Mouse (Mus musculus) brain, adult 2 months (tissue): ENCODE measurements around the gene Sftpa1.

Experiments used
- DNase-seq: peaks from one replicate; pipeline ENCODE4 v3.0.0; 2011; ENCODE audit warnings: low read depth, low spot score

Gene Sftpa1

DNA sequence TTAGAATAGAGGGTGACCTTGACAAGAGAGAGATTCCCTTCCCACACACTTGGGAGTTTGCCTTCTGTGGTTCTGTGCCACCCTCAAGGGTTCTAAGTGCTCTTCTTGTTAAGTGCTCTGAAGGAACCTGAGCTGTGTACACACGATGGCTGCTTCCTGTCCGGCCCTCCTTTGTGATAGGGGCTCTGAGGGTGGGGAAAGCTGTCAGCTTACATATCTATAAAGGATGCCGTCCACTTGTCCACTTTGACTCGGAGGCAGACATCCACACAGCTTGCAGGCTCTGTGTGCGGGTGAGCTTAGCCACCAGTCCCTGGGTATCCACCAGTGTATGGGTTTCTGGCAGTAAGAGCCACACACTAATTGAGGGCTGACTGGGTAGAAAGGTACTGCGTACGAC lies at the start of gene Sftpa1:
Gene Sftpa1 (plus strand): TSS at position 243 of the 400 bp plus-strand sequence.
- DNase-seq = no peak

DNA sequence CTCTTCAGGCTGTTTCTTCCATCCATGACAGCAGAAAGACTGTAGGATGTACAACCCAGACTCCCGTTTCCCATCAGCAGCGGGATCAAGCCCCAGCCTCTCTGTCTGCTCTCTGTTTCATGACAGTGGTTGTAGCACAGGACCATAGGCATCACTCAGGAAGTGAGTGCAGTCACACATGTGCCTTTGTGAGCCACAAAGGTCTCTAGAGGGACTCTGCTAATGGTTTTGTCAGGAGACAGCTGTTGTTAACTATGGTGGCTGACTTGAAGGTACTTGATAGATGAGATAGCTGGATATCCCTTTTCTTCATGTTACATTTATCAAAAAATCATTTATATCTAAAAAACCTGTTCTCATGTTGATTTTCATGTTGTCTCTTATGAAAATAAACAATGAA lies 49.2 kb upstream of the Sftpa1 start:
- DNase-seq = no peak

DNA sequence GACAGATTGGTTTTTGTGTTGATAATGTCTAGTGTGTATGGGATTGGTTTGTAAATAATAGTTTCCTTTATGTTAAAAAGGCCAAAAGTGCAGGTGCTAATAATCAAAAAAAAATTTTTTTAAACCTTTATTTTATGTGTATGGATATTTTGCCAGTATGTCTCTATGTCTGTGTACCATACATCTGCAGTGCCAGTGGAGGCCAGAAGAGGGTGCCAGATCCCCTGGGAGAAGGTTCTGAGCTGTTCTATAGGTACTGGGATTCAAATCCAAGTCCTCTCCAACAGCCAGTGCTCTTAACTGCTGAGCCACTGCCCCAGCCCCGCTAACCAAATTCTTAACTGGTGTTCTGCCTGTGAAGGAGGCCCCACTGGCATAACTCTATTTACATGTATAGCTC lies 44.1 kb upstream of the Sftpa1 start:
- no peak for DNase-seq

DNA sequence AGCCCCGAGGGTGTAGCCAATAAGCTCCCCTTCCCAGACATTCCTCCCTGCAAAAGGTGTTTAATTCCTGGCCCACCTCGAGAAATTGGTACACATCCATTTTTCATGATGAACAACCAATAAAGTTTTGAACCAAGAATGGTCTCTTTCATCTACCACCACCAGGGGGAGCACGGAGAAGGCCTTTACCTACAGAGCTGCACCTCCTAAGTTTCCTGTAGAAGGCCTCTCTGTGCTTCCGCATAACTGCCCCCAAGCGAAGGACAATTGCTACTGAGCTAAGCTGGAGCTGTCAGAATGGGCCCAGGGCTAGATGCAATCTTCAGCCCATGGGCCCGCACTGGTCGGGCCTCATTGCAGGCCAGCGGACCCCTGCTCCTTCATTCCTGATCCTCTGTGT lies 40.8 kb upstream of the Sftpa1 start:
- peak; percentile 29 for DNase-seq

DNA sequence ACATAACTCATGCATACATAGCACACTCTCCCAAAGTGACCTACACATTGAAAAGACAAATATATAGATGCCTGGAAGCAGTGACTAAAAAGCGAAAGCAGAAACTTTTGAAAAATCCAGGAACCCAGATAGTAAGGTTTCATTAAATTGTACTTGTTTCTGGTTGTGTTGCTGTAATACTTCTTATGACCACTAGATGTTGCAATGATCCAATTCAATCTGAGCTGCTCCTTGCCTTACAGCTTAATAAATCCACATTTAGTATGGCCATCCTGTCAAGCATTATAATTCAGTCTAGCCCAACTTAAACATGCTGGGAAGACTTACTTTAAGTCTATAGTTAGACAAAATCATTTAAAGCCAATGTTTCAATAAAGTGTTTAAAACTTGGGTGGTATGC lies 37.5 kb upstream of the Sftpa1 start:
- peak; percentile 45 for DNase-seq

DNA sequence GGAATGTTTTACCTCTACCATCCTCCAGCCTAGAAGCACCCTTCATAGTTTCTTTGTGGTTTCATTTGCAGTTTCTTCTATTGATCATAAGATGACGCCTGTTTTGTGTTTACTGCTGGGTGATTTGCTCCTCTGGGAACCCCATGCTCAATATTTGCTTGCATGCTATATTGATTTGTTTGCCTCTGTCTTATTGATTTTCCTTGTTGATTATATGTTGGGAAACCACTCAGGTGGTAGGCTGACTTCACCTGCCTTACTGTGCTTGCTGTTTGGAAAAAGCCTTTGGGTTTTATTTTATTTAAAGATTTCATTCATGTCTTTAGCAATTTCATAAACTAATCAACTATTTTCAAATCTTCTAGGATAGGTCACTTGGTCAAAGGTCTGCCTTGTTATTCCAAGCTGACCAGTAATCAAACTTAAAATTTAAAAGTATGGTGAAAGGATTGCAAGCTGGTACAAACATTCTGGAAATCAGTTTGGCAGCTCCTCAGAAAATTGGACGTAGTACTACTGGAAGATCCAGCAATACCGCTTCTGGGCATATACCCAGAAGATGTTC lies 35.2 kb upstream of the Sftpa1 start:
- no peak for DNase-seq

DNA sequence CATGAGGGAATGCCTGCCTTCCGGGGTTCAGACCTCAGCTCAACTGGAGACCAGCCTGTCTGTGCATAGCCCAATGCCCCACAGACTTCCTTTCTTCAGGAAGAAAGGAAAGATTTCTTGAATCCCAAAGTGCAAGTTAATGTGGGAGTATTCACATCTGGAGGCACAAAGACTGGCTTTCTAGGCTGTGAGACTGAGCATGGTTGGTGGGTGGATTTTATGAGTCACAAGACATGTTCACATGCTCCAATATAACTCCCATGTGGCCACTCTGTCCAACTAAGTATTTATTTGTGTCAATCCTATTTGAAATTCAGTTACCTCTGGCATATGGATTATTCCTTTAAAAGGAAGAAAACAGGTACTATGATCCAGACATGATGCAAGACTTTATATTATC lies 32.9 kb upstream of the Sftpa1 start:
- peak; percentile 81 for DNase-seq

DNA sequence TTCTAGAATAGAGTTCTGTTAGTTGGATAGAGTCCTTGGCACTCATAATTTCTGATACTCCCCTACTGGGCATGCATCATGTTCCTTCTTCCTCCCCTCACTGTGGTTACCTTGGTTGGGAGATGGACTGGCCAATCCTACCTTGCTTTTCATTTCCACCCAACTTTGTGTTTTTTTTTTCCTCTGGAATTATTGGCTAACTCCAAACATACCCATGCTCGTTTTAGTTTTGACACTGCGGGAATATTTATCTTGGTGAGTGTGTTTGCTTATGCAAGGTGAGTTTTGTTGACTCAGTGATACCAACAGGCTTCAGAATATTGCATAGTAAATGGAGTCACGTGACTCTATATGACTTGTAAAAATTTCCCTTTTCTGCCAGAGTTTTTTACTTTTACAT lies 30.9 kb upstream of the Sftpa1 start:
- no peak for DNase-seq

DNA sequence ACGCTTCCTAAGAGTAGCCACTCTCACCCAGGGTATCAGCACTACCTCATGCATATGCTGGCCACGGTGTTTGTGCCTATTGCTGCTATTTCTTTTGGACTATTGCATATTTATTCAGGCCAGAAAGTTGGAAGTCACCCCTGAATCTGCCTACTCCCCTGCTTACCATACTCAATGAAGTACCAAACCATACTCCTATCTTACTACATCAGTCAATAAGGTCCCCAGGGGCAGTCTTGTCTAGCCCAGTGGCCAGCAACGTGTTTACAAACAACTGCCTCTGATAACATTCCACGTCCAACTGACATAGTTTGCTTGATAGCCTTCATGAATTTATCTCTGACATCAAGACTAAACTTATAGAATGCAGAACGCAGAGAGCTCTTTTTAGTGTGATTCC lies 30.3 kb upstream of the Sftpa1 start:
- no peak for DNase-seq

DNA sequence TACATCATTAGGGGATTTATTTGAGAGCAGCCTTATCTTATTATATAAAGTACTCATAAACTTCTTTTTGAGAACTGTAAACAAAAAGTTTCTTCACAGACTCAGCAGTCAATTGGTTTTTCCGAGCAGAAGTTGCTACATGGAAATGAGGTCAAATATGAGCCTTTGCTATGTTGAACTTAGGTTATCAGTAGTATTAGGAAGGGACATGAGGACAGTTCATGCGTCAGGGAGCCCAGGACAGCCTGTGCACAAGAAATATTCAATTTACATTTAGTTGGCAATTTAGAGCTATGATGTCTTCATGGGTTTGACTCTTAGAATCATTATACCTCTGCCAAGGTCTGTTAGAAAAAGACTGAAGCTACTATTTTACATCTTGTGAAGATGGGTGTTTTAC lies 29.3 kb upstream of the Sftpa1 start:
- DNase-seq = no peak

DNA sequence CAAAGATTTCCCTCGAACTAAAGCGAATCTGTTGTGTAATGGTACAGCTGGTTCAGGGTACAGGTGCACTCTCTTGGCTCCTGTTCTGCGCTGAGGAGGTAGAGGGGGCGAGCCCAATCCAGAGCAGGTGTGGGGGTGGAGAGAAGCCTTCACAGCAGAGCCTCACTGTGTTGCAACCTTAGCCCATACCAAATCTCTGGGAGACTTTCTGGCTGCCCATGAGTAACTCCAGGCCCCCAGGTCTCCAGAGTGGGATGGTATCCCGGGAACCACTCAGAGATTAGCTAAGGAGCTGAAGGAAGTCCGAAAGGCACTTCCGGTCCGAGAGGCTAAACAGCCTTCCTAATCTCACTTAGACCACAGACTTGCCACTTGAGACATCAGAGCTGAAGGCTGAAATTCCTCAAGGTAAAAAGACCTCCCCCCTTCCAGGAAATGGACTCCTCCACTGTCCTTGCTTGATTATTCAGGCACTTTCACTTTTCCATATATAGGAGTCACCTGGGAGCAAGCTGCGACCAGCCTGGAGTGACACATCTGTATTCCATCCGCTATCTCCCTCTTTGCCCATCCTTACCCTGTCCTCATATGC lies 26.6 kb upstream of the Sftpa1 start, which contains the start of gene Mat1a:
Gene Mat1a (plus strand): TSS at position 183 of the 592 bp plus-strand sequence.
- DNase-seq = peak; percentile 15

DNA sequence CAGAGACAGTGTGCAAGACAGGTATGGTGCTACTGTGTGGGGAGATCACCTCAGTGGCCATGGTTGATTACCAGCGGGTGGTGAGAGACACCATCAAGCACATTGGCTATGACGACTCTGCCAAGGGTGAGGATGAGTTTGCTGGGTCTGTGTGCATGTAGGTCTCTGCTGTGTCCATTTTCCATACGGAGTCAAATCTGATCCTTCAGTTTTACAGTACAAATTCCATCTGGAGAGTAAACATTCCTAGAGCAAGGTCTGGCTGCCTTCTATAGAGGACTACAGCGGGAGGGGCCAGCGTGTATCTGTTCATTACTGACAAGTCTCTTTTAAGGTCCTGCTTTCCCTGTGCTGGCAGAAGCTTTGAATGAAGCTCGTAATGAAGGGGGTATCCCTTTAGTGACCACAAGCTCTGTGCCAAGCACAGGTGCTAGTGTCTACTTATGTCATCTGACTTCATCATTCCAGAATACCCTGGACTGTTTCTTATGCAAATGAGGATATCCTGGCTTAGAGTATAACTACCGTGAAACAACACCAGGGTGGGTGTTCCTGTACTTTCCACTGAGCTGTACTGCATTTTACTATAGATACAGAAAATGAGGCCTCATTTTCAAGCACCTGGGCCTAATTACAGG lies 20.4 kb upstream of the Sftpa1 start:
- no peak for DNase-seq

DNA sequence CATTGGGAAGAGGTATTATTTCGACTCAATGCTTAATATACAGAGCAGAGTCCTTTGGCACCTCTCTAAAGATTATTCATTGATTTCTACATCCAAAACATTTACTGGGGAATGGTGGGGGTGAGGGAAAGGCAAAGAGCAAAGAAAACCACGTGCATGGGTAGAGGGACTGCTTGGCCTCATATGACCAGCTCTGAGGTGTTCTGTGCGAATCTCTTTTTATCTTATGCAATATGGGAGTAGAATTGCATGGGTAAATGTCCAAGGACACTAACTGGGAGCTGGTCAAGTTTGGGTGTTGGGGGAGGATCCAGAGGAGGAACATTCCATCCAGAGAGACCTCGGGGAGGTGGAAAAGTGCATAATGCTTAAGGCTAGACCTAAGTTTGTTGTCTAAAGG lies 18.6 kb upstream of the Sftpa1 start:
- no peak for DNase-seq

DNA sequence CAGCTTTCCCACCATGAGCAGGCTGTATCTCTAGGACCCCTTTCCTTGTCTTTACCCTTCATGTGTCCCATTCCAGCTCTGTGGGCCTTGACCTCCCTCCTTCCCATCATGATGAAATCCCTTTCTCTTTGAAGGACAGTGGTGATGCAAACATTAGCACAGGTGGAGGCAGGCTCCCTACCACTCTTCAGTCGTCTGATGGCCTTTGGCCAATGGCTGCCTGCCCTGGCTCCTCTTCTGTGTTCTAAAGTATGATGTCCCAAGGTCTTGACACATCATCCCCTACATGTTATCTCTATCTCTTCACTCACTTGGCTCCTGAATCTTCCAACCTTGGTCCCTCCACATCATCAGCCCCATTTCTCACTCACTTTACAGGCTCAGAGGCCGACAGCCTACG lies 15.3 kb upstream of the Sftpa1 start:
- no peak for DNase-seq

DNA sequence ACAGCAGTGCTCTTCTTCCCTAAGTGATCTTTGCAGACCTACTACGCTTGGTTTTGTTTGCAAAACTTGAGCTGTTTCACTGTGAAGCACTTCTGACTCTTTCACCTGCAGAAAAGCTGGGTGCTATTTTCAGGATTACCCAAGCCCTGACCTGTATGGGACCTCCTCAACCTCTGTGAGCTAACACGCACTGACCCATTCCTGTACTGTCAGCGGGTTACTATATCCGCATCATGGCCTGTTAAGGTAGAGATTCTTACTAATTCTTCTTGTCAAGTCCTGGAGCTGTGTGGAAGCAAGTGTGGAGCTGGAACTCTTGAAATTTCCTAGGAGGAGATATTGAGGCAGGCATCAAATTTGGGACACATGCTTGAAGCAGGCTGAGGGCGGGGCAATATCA lies 6.9 kb upstream of the Sftpa1 start:
- DNase-seq = no peak

DNA sequence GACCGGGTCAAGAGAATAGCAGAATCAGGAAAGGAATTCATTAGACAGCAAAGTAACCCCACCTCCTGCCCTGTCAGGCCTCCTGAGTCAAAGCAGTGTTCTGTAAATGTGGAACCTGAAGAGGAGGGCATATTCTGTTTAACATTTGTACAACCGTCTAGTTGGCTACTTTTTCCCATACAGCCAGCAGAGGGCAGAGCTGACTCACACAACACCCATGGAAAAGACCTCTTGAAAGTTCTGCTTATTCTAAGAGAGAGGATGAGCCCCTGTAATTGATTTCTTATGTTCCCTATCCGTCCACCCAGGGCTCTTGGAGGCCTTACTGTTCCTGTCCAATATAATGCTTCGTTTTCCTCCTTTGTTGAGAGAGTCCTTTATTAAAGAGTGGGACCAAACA lies 3.6 kb upstream of the Sftpa1 start:
- DNase-seq = peak; percentile 26

DNA sequence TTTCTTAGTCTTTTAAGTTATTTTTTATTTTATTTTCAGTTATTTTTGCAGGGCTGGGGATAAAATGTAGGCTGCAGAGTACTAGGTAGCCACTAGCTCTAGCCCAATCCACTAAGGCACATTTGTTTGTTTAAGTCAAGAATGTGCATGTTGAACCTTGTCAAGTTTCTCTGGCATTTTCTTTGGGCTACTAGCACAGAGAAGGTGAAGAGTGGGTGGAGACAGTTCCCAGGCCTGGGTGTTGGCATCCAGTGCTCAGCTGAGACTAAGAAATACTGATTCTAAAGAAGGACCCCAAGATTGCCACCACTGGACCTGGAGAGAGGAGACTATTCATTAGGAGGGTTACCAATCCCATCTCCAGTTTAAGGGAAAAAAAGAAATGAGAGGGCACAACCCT lies 5.4 kb downstream of the Sftpa1 start:
- DNase-seq = no peak

DNA sequence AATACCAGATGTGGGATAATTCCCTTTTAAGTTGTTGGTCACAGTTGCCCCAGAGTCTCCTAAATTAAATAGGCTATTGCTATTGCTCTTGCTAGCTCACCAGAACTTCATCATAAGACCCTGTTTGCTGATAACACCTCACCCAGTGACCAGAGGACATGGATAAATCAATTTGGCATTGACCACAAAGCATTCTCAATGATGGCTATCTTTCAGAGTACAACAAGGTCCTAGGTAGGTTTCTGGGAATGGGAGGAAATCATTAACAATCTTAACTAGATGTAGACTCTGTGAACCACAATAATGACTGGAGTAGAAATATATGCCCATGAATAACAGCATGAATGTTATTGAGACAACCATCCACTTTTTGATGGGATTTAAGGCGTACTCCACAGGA lies 9.1 kb downstream of the Sftpa1 start:
- DNase-seq = no peak

DNA sequence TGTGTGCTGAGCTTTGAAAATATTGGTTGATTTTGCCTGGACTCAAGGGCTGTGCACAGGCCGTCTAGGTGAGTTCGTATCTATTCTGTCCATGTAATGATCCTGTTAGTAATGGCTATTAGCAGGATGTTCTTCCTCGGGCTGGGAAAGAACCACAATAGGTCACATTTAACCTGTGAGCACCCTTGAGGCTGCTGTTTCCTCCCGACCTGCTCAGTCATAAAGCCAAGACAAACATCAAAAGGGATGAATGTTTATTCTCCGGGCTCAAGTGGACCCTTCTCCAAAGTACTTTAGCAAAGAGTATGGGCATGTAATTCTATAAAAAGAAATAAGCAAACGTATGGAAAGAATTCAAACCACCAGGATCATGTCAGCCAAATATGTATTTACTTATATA lies 14.5 kb downstream of the Sftpa1 start:
- DNase-seq = no peak

DNA sequence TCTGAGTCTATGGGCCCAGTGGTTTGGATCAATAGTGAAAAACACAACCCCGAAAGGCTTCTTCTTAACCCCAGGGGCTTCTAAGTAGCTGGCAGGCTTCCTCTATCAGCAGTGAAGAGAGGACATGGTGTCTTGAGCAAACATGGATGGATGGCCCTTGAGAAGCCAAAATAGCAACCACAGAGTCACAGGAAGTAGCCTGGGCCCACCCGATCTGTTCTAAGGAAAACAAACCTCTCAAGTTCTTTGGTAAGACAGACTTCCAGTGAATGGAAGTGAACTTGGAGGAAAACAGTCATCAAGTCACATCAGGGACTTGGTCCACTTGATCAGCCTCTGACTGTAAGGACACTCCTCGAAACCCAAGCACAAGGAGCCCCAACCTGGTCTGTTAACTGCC lies 15.3 kb downstream of the Sftpa1 start:
- DNase-seq = no peak

DNA sequence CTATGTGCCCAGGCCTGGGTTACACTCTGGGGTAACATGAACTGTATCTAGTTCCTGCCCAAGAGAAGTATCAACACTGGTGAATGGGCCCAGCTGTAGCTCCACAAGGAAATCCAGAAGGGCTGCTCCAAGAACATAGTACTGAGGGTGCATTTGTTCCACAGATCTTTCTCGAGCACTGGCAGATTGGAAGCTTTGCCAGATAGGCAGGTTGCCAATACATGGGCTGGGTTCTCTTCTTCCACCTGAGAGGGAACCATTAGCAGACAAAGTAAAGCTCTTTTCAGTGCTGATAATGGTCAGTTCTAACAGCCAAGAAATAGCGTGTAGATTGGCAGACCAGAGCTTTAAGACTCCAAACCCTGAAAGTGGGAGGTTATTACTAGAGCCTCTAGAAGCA lies 15.8 kb downstream of the Sftpa1 start:
- DNase-seq = no peak

DNA sequence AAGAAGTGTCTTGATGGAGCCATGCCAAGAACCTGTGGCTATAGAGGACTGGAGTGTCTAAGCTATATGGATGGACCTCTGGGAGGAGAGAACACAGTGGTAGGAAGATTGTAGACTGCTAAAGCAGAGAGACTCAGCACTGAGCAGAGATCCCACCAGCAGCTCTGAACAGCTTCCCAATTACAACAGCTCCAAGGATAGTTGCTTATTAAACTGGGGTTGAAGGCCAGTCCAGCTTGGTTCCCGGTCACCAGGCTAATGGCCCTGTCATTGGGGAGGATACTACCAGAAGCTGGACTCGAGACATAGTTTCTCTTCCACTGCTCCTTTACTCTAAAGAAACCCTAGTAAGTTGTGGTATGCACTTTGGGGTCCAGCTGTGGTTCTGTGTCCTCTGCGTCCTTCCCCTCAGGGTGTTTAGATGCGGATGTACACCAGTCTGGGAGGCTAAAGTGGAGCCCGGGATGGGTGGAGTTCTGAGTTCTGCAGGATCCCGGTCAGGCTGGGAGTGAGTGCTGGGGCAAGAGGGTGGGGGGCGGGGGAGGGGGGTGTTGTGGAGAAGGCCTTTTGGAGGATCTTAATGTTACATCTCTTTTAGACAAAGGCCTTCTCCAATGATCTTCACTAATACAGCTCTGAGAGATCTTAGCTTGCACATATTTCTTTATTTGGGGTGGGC lies 19.8 kb downstream of the Sftpa1 start, which contains the start of gene Mbl1:
Gene Mbl1 (plus strand): TSS at position 239 of the 679 bp plus-strand sequence.
- DNase-seq = no peak

DNA sequence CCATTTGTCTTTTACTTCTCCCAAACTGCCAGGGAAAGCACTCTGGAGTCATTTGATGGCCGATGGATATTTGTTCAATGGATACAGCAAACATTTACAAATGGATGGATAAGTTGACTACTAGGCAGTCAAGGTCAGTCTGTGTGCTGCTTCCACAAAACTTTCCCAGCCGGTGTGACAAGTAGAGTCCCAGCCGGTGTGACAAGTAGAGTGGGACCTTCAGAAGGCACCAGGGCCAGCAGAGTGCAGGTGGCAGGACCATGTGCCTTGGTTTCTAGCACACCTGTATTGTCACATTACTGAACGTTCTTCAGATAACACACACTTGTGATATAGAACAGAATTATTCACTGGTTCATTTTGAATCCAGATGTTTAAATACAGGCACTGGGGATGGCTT lies 28.5 kb downstream of the Sftpa1 start:
- no peak for DNase-seq
